Mouse (Mus musculus) heart, embryonic 11.5 days (tissue): Measurements from ENCODE around the gene BC024978. TPM values are rescaled to one million over a fixed set of nuclear protein-coding genes. Genes with fewer than 3 reads are reported as not detected.

Source experiments
- ATAC-seq: fragments of 200-750 bp; cut with Nextera tagmentation; replicated peaks from 2 replicates; pipeline ENCODE4 v1.8.0; 2017; ENCODE audit warnings: moderate library complexity; ENCODE audit not compliant: insufficient number of reproducible peaks, low FRiP score, low TSS enrichment
- H3K27ac ChIP-seq: fragments of 300-500 bp; sonication (generic); 2 replicates; pipeline ENCODE4 v1.5.1; 2014; ENCODE audit warnings: mild to moderate bottlenecking, low read depth, low read length
- H3K27me3 ChIP-seq: fragments of 300-500 bp; sonication (generic); 2 replicates; pipeline ENCODE4 v1.6.1; 2014; ENCODE audit warnings: mild to moderate bottlenecking, low read length, mixed read lengths; ENCODE audit not compliant: control insufficient read depth, insufficient read depth
- H3K36me3 ChIP-seq: fragments of 300-500 bp; sonication (generic); 2 replicates; pipeline ENCODE4 v1.6.1; 2014; ENCODE audit warnings: mild to moderate bottlenecking, low read length, moderate library complexity, mixed read lengths; ENCODE audit not compliant: control insufficient read depth, insufficient read depth
- H3K4me1 ChIP-seq: fragments of 300-500 bp; sonication (generic); 2 replicates; pipeline ENCODE4 v1.6.1; 2014; ENCODE audit warnings: low read length; ENCODE audit not compliant: control insufficient read depth, insufficient read depth
- H3K4me2 ChIP-seq: fragments of 300-500 bp; sonication (generic); 2 replicates; pipeline ENCODE4 v1.6.1; 2014; ENCODE audit warnings: mild to moderate bottlenecking, moderate library complexity
- H3K4me3 ChIP-seq: fragments of 300-500 bp; sonication (generic); 2 replicates; pipeline ENCODE4 v1.5.1; 2014; ENCODE audit warnings: low read depth, low read length
- H3K9ac ChIP-seq: fragments of 300-500 bp; sonication (generic); 2 replicates; pipeline ENCODE4 v1.6.1; 2014; ENCODE audit warnings: mild to moderate bottlenecking, low read depth, low read length, moderate library complexity
- H3K9me3 ChIP-seq: fragments of 300-500 bp; sonication (generic); replicated peaks from 2 replicates; pipeline ENCODE4 v1.6.1; 2016; ENCODE audit warnings: low read length; ENCODE audit not compliant: control insufficient read depth
- WGBS: fragments of 180-500 bp; shearing (Covaris S2); extraction: QIAGEN DNeasy Blood & Tissue Kit; methylation state at CpG from one replicate; pipeline ENCODE4 v1.1.7; 2014; ENCODE audit not compliant: insufficient replicate concordance; 5-methylcytosine and 5-hydroxymethylcytosine counted together
- polyA plus RNA-seq: library from polyadenylated mRNA; unstranded; fragments of >200 nt; fragmentation: Nextera tagmentation; extraction: Ambion mirVana; gene quantifications from 2 replicates; pipeline ENCODE4 v1.2.1, GENCODE M21; 2014

Gene BC024978
- polyA plus RNA-seq = 2.3 and 3.5 TPM in 2 replicates

DNA sequence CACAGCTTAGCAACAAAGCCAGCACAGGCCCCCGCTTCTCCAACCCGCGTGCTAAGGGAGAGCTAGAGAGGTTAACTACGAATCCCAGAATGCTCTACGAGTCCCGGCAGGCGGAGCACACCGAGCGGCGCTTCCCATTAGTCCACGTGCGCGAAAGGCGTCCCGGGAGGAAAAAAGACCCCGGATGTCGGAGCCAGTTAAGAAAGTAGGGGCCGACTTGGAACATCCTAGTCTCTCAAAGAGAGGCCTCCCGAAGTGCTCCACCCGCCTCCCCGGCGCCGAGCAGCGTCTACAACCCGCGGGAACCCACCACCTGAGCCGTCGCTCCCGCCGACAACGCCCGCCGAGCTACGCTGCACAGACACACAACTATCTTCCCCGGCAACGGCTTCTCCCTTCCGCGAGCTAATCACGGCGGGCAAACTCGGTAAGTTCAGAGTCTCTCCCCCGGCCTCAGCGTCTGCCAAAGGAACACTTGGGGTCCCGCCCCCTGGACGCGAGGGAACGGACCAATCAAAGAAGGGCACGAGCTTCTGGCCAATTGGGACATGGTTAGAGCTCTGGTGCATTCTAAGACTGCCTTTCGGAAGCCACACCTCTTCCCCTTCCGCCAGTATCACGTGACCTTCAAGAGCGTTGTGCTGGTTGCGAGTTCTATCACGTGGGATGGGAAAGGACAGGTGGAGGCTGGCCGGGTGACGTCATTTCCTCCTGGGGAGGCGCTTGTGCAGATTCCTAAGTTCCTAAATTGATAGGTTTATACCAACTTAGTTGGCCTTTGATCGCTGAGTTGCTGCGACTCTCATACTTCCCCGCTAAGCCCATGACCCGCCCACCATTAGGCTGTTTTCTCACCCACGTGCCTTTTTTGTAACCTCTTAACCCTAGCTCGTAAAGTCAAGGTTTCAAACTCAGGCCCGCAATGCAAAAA is at the start of gene BC024978, which contains the start of gene Snrpa:
TSS of gene BC024978 (plus strand) at position 101 of the 931 bp plus-strand sequence.
TSS of gene Snrpa (minus strand) at position 591 of the 931 bp plus-strand sequence.
- Histone ChIP-seq H3K4me1 (peaks cover 8% of the 10 kb centered on the region), H3K9me3 (no peaks in the 10 kb centered on the region), H3K27ac (peak within 1 kb of the TSS; percentile 99), H3K4me2 (peak within 1 kb of the TSS; percentile 86), H3K9ac (peak within 1 kb of the TSS; percentile 96), H3K27me3 (no peaks in the 10 kb centered on the region), H3K4me3 (peak within 1 kb of the TSS; percentile 79), H3K36me3 (peaks cover 24% of the 10 kb centered on the region)
- under 1% methylated on average over 64 of the region's 64 CpGs for WGBS
- ATAC-seq = peak; percentile 99

DNA sequence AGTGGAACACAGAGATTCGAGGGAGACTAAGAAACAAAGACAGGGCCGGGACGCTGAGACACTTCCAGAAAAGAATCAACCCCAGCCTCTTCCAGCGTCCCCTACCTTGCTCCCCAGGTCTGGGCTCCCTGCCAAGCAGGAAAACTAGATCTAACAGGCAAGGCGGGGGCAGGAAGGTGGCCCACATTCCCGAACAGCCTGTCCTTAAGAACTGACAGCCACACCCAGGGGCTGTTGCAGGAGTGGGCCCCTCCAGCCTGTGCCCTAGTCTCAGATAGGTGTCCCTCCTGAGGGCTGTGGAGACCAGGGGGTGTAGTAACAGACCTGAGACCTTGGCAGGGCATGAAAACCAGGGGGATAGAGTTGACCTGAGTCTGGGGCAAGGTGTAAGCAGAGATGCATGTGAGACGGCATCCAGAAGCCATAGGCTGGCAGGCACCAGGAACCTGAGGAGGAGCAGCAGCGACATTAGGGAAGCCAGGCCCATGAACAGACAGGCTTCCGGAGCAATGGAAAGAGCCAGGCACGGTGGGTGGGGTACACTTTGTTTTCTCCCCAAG is 42.3 kb upstream of the BC024978 start, which contains the start of gene Cyp2t4:
TSS of gene Cyp2t4 (plus strand) at position 510 of the 560 bp plus-strand sequence.
- Histone ChIP-seq H3K4me1 (no peaks in the 10 kb centered on the region), H3K4me3 (no peak within 1 kb of the TSS), H3K4me2 (no peak within 1 kb of the TSS), H3K27ac (no peak within 1 kb of the TSS), H3K36me3 (peaks cover 10% of the 10 kb centered on the region), H3K27me3 (no peaks in the 10 kb centered on the region), H3K9me3 (no peaks in the 10 kb centered on the region; the same call in 1 of the 2 replicates), H3K9ac (no peak within 1 kb of the TSS)
- WGBS = 72% methylated on average over 10 of the region's 10 CpGs
- ATAC-seq = no peak

- Histone ChIP-seq H3K4me1 (no peaks in the 10 kb centered on the region), H3K9me3 (no peaks in the 10 kb centered on the region; the same call in 1 of the 2 replicates), H3K4me2 (no peak overlapping the region), H3K36me3 (peaks cover 19% of the 10 kb centered on the region), H3K9ac (no peak overlapping the region), H3K4me3 (no peak overlapping the region), H3K27ac (no peak overlapping the region), H3K27me3 (no peaks in the 10 kb centered on the region)
- no peak for ATAC-seq
- WGBS = 82% methylated on average over 13 of the region's 13 CpGs
Measured at GRCm38 (mm10) chr7:27156005-27156404, 39.6 kb upstream of the BC024978 start.

- Histone ChIP-seq H3K36me3 (peaks cover 19% of the 10 kb centered on the region), H3K27me3 (no peaks in the 10 kb centered on the region), H3K4me1 (peaks cover 6% of the 10 kb centered on the region; the same call in 1 of the 2 replicates), H3K27ac (no peak overlapping the region), H3K9me3 (no peaks in the 10 kb centered on the region; the same call in 1 of the 2 replicates), H3K4me2 (no peak overlapping the region), H3K4me3 (no peak overlapping the region), H3K9ac (no peak overlapping the region)
- 93% methylated on average over 9 of the region's 9 CpGs for WGBS
- ATAC-seq = no peak
Measured at GRCm38 (mm10) chr7:27158171-27158570, 37.4 kb upstream of the BC024978 start.

DNA sequence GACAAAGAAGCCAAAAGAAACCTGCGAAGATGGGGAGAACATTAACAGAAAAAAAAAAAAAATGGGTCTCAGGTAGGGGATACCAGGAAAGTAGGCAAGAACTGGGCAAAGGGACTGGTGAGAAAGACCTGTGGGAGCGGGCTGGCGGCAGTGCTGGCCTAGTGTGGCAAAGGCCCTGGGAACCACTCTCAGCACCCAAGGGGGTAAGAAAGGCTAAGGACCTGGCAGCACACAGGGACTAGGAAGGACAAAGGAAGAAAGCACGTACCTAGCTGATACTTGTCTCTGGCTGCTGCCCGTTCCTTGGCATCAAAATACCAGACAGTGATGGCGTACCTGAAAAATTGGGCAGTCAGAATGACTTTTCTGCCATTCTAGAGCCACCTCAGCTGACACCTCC is 36.3 kb upstream of the BC024978 start:
- Histone ChIP-seq H3K27me3 (no peaks in the 10 kb centered on the region), H3K4me3 (no peak overlapping the region), H3K36me3 (peaks cover 19% of the 10 kb centered on the region), H3K4me2 (no peak overlapping the region), H3K9me3 (no peaks in the 10 kb centered on the region; the same call in 1 of the 2 replicates), H3K27ac (no peak overlapping the region), H3K4me1 (peaks cover 17% of the 10 kb centered on the region), H3K9ac (no peak overlapping the region)
- WGBS = 91% methylated on average over 6 of the region's 6 CpGs
- no peak for ATAC-seq

GRCm38 (mm10) chr7:27159882-27160281 is 35.7 kb upstream of the BC024978 start:
- peaks cover 23% of the 10 kb centered on the region for H3K4me1 ChIP-seq
- no peaks in the 10 kb centered on the region for H3K27me3 ChIP-seq
- no peaks in the 10 kb centered on the region for H3K9me3 ChIP-seq
- H3K4me2 ChIP-seq = no peak overlapping the region
- no peak overlapping the region for H3K27ac ChIP-seq
- peak; percentile 80 for ATAC-seq
- 17% methylated on average over 8 of the region's 8 CpGs for WGBS
- peaks cover 23% of the 10 kb centered on the region for H3K36me3 ChIP-seq
- H3K4me3 ChIP-seq = no peak overlapping the region
- H3K9ac ChIP-seq = no peak overlapping the region

- H3K4me2 ChIP-seq = no peak overlapping the region
- no peak overlapping the region for H3K27ac ChIP-seq
- H3K4me1 ChIP-seq = peaks cover 31% of the 10 kb centered on the region
- 90% methylated on average over 3 of the region's 3 CpGs for WGBS
- H3K36me3 ChIP-seq = peaks cover 26% of the 10 kb centered on the region
- H3K9ac ChIP-seq = no peak overlapping the region
- H3K4me3 ChIP-seq = no peak overlapping the region
- ATAC-seq = no peak
- H3K27me3 ChIP-seq = no peaks in the 10 kb centered on the region
- no peaks in the 10 kb centered on the region for H3K9me3 ChIP-seq
Measured at GRCm38 (mm10) chr7:27160921-27161320, 34.7 kb upstream of the BC024978 start.

DNA sequence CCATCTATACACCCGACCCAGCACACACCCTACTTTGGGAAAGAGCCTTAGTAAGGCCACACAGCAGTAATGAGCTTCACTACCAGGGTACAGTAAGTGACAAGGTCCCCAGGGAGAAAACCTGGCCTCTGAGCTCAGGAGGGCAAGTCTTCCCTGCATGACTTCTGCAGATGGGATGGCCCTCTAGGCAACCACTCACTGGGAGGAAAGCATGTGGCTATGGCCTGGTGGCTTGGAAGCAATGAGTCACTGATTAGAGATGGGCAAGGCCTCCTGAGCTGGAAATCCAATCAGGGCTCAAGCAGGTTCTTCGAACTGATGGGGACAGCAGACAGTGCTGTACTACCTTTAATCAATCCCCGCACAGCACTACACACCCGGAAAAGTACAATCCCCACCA is 33.8 kb upstream of the BC024978 start:
- H3K4me2 ChIP-seq = no peak overlapping the region
- peaks cover 31% of the 10 kb centered on the region for H3K4me1 ChIP-seq
- no peaks in the 10 kb centered on the region for H3K9me3 ChIP-seq
- H3K27ac ChIP-seq = no peak overlapping the region
- no peak for ATAC-seq
- no peaks in the 10 kb centered on the region for H3K27me3 ChIP-seq
- WGBS = 76% methylated on average over 4 of the region's 4 CpGs
- no peak overlapping the region for H3K9ac ChIP-seq
- H3K4me3 ChIP-seq = no peak overlapping the region
- H3K36me3 ChIP-seq = peaks cover 26% of the 10 kb centered on the region
